Mouse (Mus musculus) intestine, embryonic 14.5 days (tissue): Measurements from ENCODE around the gene Gde1. TPM values are rescaled to one million over a fixed set of nuclear protein-coding genes. Genes with fewer than 3 reads are reported as not detected.
A peak's percentile ranks its signal among the peaks of the same experiment; 100 is the strongest.

Experiments
- ATAC-seq: fragments of 200-750 bp; cut with Nextera tagmentation; replicated peaks from 2 replicates; pipeline ENCODE4 v1.8.0; 2017; ENCODE audit warnings: low read depth, moderate number of reproducible peaks, moderate TSS enrichment, moderate library complexity; ENCODE audit not compliant: low FRiP score, low TSS enrichment
- DNase-seq: peaks from one replicate; pipeline ENCODE4 v3.0.0-alpha.2; 2018; ENCODE audit warnings: low spot score
- H3K27ac ChIP-seq: fragments of 300-500 bp; sonication (generic); 2 replicates; pipeline ENCODE4 v1.5.1; 2014; ENCODE audit warnings: low read depth, mild to moderate bottlenecking, control low read depth
- H3K27me3 ChIP-seq: fragments of 300-500 bp; sonication (generic); replicated peaks from 2 replicates; pipeline ENCODE4 v1.6.1; 2014; ENCODE audit warnings: low read length, control low read depth; ENCODE audit not compliant: control insufficient read depth, insufficient read depth
- H3K36me3 ChIP-seq: fragments of 300-500 bp; sonication (generic); 2 replicates; pipeline ENCODE4 v1.6.1; 2014; ENCODE audit warnings: low read length, control low read depth; ENCODE audit not compliant: control insufficient read depth, insufficient read depth
- H3K4me1 ChIP-seq: fragments of 300-500 bp; sonication (generic); replicated peaks from 2 replicates; pipeline ENCODE4 v1.6.1; 2014; ENCODE audit warnings: low read length, control low read depth, mixed read lengths; ENCODE audit not compliant: control insufficient read depth, insufficient read depth
- H3K4me2 ChIP-seq: fragments of 300-500 bp; sonication (generic); 2 replicates; pipeline ENCODE4 v1.6.1; 2014; ENCODE audit warnings: low read length
- H3K4me3 ChIP-seq: fragments of 300-500 bp; sonication (generic); 2 replicates; pipeline ENCODE4 v1.5.1; 2014; ENCODE audit warnings: low read depth, low read length, control low read depth, mixed read lengths
- H3K9ac ChIP-seq: fragments of 300-500 bp; sonication (generic); 2 replicates; pipeline ENCODE4 v1.6.1; 2014; ENCODE audit warnings: mild to moderate bottlenecking, low read length
- H3K9me3 ChIP-seq: fragments of 300-500 bp; sonication (generic); 2 replicates; pipeline ENCODE4 v1.6.1; 2016; ENCODE audit warnings: low read length, control low read depth; ENCODE audit not compliant: control insufficient read depth
- WGBS: fragments of 180-500 bp; shearing (Covaris S2); extraction: QIAGEN DNeasy Blood & Tissue Kit; methylation state at CpG from one replicate; pipeline ENCODE4 v1.1.7; 2014; 5-methylcytosine and 5-hydroxymethylcytosine counted together
- polyA plus RNA-seq: library from polyadenylated mRNA; unstranded; fragments of >200 nt; fragmentation: Nextera tagmentation; extraction: Ambion mirVana; gene quantifications from 2 replicates; pipeline ENCODE4 v1.2.1, GENCODE M21; 2014

Gde1 gene
- polyA plus RNA-seq, 1 experiment from 2014 or later = 125 TPM

- no peaks in the 10 kb centered on the region for H3K27me3 ChIP-seq
- no peak for ATAC-seq
- WGBS = 83% methylated on average over 9 of the region's 9 CpGs
These were observed 6.7 kb downstream of the Gde1 start for GRCm38 (mm10) chr7:118698882-118699281.

DNA sequence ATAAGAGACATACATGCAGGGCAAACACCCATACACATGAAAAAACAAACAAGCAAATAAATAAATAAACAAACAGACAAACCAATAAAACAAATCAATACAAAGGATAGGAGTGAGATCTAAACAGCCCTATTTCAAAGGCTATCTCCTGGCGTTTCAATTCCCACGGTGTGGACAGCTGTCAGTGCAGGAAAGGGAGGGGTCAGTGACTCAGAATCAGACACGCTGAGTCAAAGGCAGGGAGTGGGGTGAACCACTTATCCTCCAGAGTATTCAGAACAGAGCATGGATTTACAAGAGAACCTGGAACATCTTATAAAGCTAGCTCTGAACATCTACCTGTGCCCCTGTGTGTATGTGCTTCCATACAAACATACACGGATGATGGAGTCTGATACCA lies 8.4 kb downstream of the Gde1 start:
- DNase-seq (no peak), ATAC-seq (no peak)
- Histone ChIP-seq H3K9me3 (no peaks in the 10 kb centered on the region), H3K9ac (no peak overlapping the region), H3K4me1 (no peaks in the 10 kb centered on the region), H3K4me2 (no peak overlapping the region), H3K4me3 (no peak overlapping the region), H3K36me3 (peaks cover 61% of the 10 kb centered on the region), H3K27me3 (no peaks in the 10 kb centered on the region), H3K27ac (no peak overlapping the region)
- 74% methylated on average over 4 of the region's 4 CpGs for WGBS

More at GRCm38 (mm10) chr7:118698882-118699281, 6.7 kb downstream of the Gde1 start:
- H3K4me2 ChIP-seq = no peak overlapping the region
- no peak overlapping the region for H3K9ac ChIP-seq
- no peak overlapping the region for H3K4me3 ChIP-seq
- DNase-seq = no peak
- peaks cover 45% of the 10 kb centered on the region for H3K36me3 ChIP-seq
- H3K27ac ChIP-seq = no peak overlapping the region
- H3K4me1 ChIP-seq = no peaks in the 10 kb centered on the region; the same call in 1 of the 2 replicates
- H3K9me3 ChIP-seq = no peaks in the 10 kb centered on the region

- Histone ChIP-seq H3K36me3 (peaks cover 71% of the 10 kb centered on the region), H3K4me3 (no peak overlapping the region), H3K4me2 (no peak overlapping the region), H3K4me1 (no peaks in the 10 kb centered on the region), H3K9ac (no peak overlapping the region), H3K27me3 (no peaks in the 10 kb centered on the region), H3K27ac (no peak overlapping the region), H3K9me3 (no peaks in the 10 kb centered on the region)
- WGBS = 90% methylated on average over 6 of the region's 6 CpGs
- ATAC-seq (no peak), DNase-seq (no peak)
These were observed 9.4 kb downstream of the Gde1 start for GRCm38 (mm10) chr7:118696146-118696545.

- ATAC-seq (no peak), DNase-seq (no peak)
- H3K27me3 ChIP-seq = no peaks in the 10 kb centered on the region
- WGBS = 95% methylated on average over 2 of the region's 2 CpGs
- no peaks in the 10 kb centered on the region for H3K4me1 ChIP-seq
- H3K4me3 ChIP-seq = no peak overlapping the region
- no peaks in the 10 kb centered on the region for H3K9me3 ChIP-seq
- peaks cover 75% of the 10 kb centered on the region for H3K36me3 ChIP-seq
- H3K4me2 ChIP-seq = no peak overlapping the region
- H3K27ac ChIP-seq = no peak overlapping the region
- no peak overlapping the region for H3K9ac ChIP-seq
These were observed 14.3 kb downstream of the Gde1 start for GRCm38 (mm10) chr7:118691287-118691686.

DNA sequence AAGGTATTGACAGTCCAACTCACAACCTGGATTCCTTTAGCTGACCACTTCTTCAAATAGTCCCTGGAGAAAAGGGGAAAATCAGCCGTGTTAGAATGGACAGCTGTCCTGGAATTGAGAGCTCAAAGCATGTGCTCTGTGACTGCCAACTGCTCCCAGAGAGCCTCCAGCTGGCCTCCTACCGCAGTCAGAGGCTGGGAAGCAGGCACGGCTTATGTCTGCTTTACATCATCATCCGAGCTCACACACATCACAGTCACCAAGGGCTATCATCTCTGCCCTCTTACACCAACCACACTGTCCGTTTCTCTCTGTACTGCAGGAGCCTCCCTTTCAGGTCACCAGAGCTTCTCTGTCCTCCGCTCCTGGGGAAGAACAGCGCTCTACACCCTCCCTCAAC lies 16.5 kb downstream of the Gde1 start:
- peaks cover 55% of the 10 kb centered on the region for H3K36me3 ChIP-seq
- no peak overlapping the region for H3K27ac ChIP-seq
- H3K9ac ChIP-seq = no peak overlapping the region
- WGBS = 68% methylated on average over 7 of the region's 7 CpGs
- ATAC-seq (no peak), DNase-seq (no peak)
- no peaks in the 10 kb centered on the region for H3K27me3 ChIP-seq
- H3K4me3 ChIP-seq = no peak overlapping the region
- no peak overlapping the region for H3K4me2 ChIP-seq
- no peaks in the 10 kb centered on the region for H3K9me3 ChIP-seq
- H3K4me1 ChIP-seq = no peaks in the 10 kb centered on the region

DNA sequence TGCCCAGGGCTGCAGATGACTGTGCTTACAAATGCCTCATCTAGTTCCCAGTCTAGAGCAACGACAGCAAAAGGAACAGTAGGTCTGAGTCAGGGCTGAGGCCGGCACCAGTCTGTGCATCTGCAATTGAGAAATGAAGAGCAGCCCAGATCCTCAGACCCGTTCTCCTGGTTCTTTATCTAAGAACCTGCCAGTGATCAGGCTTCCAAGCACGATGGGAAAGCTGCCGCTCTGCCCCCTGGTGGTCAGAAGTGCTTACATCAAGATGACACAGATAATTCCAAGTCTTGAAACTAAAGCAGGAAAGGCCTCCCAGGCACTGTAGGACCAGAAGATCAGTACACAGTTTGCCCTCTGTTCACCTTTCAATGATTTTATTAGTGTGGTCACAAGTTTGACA lies 17.4 kb downstream of the Gde1 start:
- Histone ChIP-seq H3K9ac (no peak overlapping the region), H3K36me3 (peaks cover 48% of the 10 kb centered on the region), H3K4me2 (no peak overlapping the region), H3K4me3 (no peak overlapping the region), H3K9me3 (no peaks in the 10 kb centered on the region), H3K27ac (no peak overlapping the region), H3K4me1 (no peaks in the 10 kb centered on the region), H3K27me3 (no peaks in the 10 kb centered on the region)
- ATAC-seq (no peak; the same call in none of the 2 replicates), DNase-seq (peak; percentile 92)
- WGBS = 20% methylated on average over 5 of the region's 5 CpGs

- Histone ChIP-seq H3K4me3 (no peak overlapping the region), H3K9ac (no peak overlapping the region), H3K36me3 (no peaks in the 10 kb centered on the region), H3K27me3 (no peaks in the 10 kb centered on the region), H3K27ac (no peak overlapping the region), H3K4me2 (no peak overlapping the region), H3K9me3 (no peaks in the 10 kb centered on the region), H3K4me1 (no peaks in the 10 kb centered on the region)
- DNase-seq = no peak
- 91% methylated on average over 4 of the region's 4 CpGs for WGBS
- ATAC-seq = no peak
These were observed 28.8 kb downstream of the Gde1 start for GRCm38 (mm10) chr7:118676826-118677225.

DNA sequence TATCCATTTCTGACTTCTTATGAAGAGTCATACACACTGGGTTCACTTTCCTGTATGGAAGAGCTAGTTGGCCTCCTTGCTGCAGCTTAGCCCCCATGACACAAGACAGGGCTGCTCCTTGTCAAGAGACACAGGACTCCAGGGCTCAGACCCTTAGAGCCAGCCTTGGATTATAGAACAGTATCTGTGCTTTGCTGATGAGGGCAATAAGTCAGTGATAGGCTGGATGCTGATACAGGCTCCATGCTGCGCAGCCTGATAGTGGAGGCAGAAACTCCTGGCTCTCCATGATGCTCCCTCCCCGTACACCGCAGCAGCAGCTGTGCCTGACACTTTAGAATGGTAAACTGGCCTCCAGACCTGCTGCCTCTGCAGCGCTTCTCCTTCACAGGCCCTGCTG lies 35.4 kb downstream of the Gde1 start:
- ATAC-seq = no peak
- H3K9ac ChIP-seq = no peak overlapping the region
- H3K36me3 ChIP-seq = no peaks in the 10 kb centered on the region
- no peaks in the 10 kb centered on the region for H3K4me1 ChIP-seq
- DNase-seq = no peak
- H3K4me2 ChIP-seq = no peak overlapping the region
- no peaks in the 10 kb centered on the region for H3K27me3 ChIP-seq
- no peaks in the 10 kb centered on the region for H3K9me3 ChIP-seq
- H3K4me3 ChIP-seq = no peak overlapping the region
- 53% methylated on average over 4 of the region's 4 CpGs for WGBS
- H3K27ac ChIP-seq = no peak overlapping the region

DNA sequence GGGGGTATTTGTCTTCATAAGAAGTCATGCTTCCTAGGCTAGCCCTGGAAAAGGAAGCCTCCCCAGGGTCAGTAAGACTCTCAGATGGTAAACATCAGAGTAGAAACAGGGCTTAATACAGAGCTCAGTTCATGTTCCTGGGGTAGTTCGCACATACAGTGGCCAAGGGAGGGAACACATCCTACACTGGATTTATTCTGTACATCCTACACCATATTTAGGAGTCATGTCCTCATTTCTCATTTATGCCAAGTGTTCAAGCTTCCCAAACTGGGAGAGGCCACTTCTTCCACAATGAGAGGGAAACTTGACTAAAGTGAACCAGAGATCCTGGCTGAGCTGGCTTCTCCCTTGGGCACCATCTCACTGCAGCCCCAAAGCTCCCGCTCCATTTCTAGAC lies 37.8 kb downstream of the Gde1 start:
- DNase-seq (no peak), ATAC-seq (no peak)
- no peak overlapping the region for H3K4me2 ChIP-seq
- no peaks in the 10 kb centered on the region for H3K9me3 ChIP-seq
- H3K4me3 ChIP-seq = no peak overlapping the region
- H3K9ac ChIP-seq = no peak overlapping the region
- H3K27ac ChIP-seq = no peak overlapping the region
- WGBS = 91% methylated on average over 2 of the region's 2 CpGs
- H3K36me3 ChIP-seq = no peaks in the 10 kb centered on the region
- H3K27me3 ChIP-seq = no peaks in the 10 kb centered on the region
- H3K4me1 ChIP-seq = no peaks in the 10 kb centered on the region
